Mouse (Mus musculus) C2C12 (cell line): ENCODE data around the gene Slc41a3. TPM values are rescaled to one million over a fixed set of nuclear protein-coding genes. Genes with fewer than 3 reads are reported as not detected.

ENCODE experiments used
- H3K27me3 ChIP-seq: one replicate; pipeline ENCODE4 v1.6.1; 2011; ENCODE audit not compliant: control insufficient read depth, insufficient read depth, insufficient read length
- H3K36me3 ChIP-seq: one replicate; pipeline ENCODE4 v1.6.1; 2011; ENCODE audit not compliant: control insufficient read depth, insufficient read depth
- H3K4me3 ChIP-seq: one replicate; pipeline ENCODE4 v1.5.1; 2011; ENCODE audit warnings: mild to moderate bottlenecking, control low read depth; ENCODE audit not compliant: poor library complexity, insufficient read depth, severe bottlenecking
- H3K79me2 ChIP-seq: one replicate; pipeline ENCODE4 v1.6.1; 2011; ENCODE audit not compliant: control insufficient read depth, insufficient read depth
- H3K79me3 ChIP-seq: one replicate; pipeline ENCODE4 v1.6.1; 2011; ENCODE audit warnings: low read depth, control low read depth
- H3ac ChIP-seq: one replicate; pipeline ENCODE3; 2011; ENCODE audit warnings: low read depth; ENCODE audit not compliant: control insufficient read depth, insufficient read length
- CEBPB ChIP-seq: IDR thresholded peaks from one replicate; pipeline ENCODE4 v1.6.1; 2011; ENCODE audit warnings: low read depth, mild to moderate bottlenecking, control low read depth, moderate library complexity
- CTCF ChIP-seq: IDR thresholded peaks from one replicate; pipeline ENCODE4 v1.5.1; 2011; ENCODE audit not compliant: control insufficient read depth, insufficient read depth, insufficient read length
- FOSL1 ChIP-seq: IDR thresholded peaks from one replicate; pipeline ENCODE4 v1.8.0; 2011; ENCODE audit warnings: mild to moderate bottlenecking, low read length; ENCODE audit not compliant: poor library complexity, insufficient read depth, severe bottlenecking
- MAX ChIP-seq: IDR thresholded peaks from one replicate; pipeline ENCODE4 v1.6.1; 2011; ENCODE audit warnings: mild to moderate bottlenecking, control low read depth
- MYOD1 ChIP-seq: IDR thresholded peaks from one replicate; pipeline ENCODE4 v1.6.1; 2011; ENCODE audit warnings: low read depth; ENCODE audit not compliant: control insufficient read depth, insufficient read length
- MYOG ChIP-seq: IDR thresholded peaks from one replicate; pipeline ENCODE4 v1.6.1; 2011; ENCODE audit not compliant: control insufficient read depth, insufficient read length; ENCODE audit errors: extremely low read depth
- USF1 ChIP-seq: IDR thresholded peaks from one replicate; pipeline ENCODE4 v1.6.1; 2011; ENCODE audit warnings: low read depth, mild to moderate bottlenecking, control low read depth, moderate library complexity
- polyA plus RNA-seq: library from polyadenylated mRNA; unstranded; fragments of >200 nt; fragmentation: generic; extraction: Trizol; gene quantifications from one replicate; pipeline ENCODE4 v1.2.1, GENCODE M21; 2012; ENCODE audit warnings: missing spikeins

Gene Slc41a3
- polyA plus RNA-seq, 1 experiment, result 0.97 TPM

- H3K36me3 ChIP-seq, result no peaks in the 10 kb centered on the region
- H3K4me3 ChIP-seq, result no peak overlapping the region
- peaks cover 24% of the 10 kb centered on the region for H3K27me3 ChIP-seq
- no peaks in the 10 kb centered on the region for H3K79me2 ChIP-seq
- H3ac ChIP-seq, result no peak overlapping the region
- H3K79me3 ChIP-seq, result no peaks in the 10 kb centered on the region
- TF ChIP-seq MYOD1 (no peak), CTCF (no peak), MAX (no peak), MYOG (no peak), USF1 (no peak), FOSL1 (no peak), CEBPB (no peak)
Observed at GRCm38 (mm10) chr6:90622758-90623455, 18.4 kb downstream of the Slc41a3 start.

- TF ChIP-seq MYOD1 (no peak), FOSL1 (no peak), MAX (no peak), CEBPB (no peak), MYOG (no peak), USF1 (no peak), CTCF (no peak)
- no peak overlapping the region for H3ac ChIP-seq
- H3K4me3 ChIP-seq, result no peak overlapping the region
- H3K79me2 ChIP-seq, result no peaks in the 10 kb centered on the region
- peaks cover 24% of the 10 kb centered on the region for H3K27me3 ChIP-seq
- no peaks in the 10 kb centered on the region for H3K36me3 ChIP-seq
- no peaks in the 10 kb centered on the region for H3K79me3 ChIP-seq
Observed at GRCm38 (mm10) chr6:90623456-90623836, 18.9 kb downstream of the Slc41a3 start.

- no peak for TF ChIP-seq CEBPB
- no peak for TF ChIP-seq MYOG
- no peak for TF ChIP-seq USF1
- no peak for TF ChIP-seq CTCF
- no peak for TF ChIP-seq MAX
- no peak for TF ChIP-seq MYOD1
- TF ChIP-seq FOSL1, result no peak
- H3K79me3 ChIP-seq, result no peaks in the 10 kb centered on the region
- H3K36me3 ChIP-seq, result no peaks in the 10 kb centered on the region
- H3K27me3 ChIP-seq, result peaks cover 24% of the 10 kb centered on the region
- no peak overlapping the region for H3K4me3 ChIP-seq
- H3K79me2 ChIP-seq, result no peaks in the 10 kb centered on the region
- no peak overlapping the region for H3ac ChIP-seq
Observed at GRCm38 (mm10) chr6:90624184-90624583, 19.7 kb downstream of the Slc41a3 start.

GRCm38 (mm10) chr6:90624733-90625132 is 20.2 kb downstream of the Slc41a3 start:
- TF ChIP-seq MYOD1 (no peak), MAX (no peak), CEBPB (no peak), FOSL1 (no peak), MYOG (no peak), CTCF (no peak), USF1 (no peak)
- Histone ChIP-seq H3ac (no peak overlapping the region), H3K36me3 (no peaks in the 10 kb centered on the region), H3K4me3 (no peak overlapping the region), H3K79me2 (no peaks in the 10 kb centered on the region), H3K27me3 (peaks cover 24% of the 10 kb centered on the region), H3K79me3 (no peaks in the 10 kb centered on the region)

- Histone ChIP-seq H3K79me3 (no peaks in the 10 kb centered on the region), H3K4me3 (no peak overlapping the region), H3K27me3 (peaks cover 24% of the 10 kb centered on the region), H3ac (no peak overlapping the region), H3K36me3 (no peaks in the 10 kb centered on the region), H3K79me2 (no peaks in the 10 kb centered on the region)
- TF ChIP-seq FOSL1, result no peak
- no peak for TF ChIP-seq MAX
- no peak for TF ChIP-seq CTCF
- TF ChIP-seq MYOG, result no peak
- no peak for TF ChIP-seq CEBPB
- no peak for TF ChIP-seq USF1
- TF ChIP-seq MYOD1, result no peak
Observed at GRCm38 (mm10) chr6:90625207-90625994, 20.9 kb downstream of the Slc41a3 start.
